Mouse (Mus musculus): ENCODE data around the gene Adarb2. TPM values are rescaled to one million over a fixed set of nuclear protein-coding genes. Genes with fewer than 3 reads are reported as not detected.

The Adarb2 gene
- total and polyA plus RNA-seq, 3 experiments, result 0.42 to 0.57 TPM; not detected in 1

- DNase-seq (ENCODE audit: low read depth, low spot score), result no peak
- H3K27me3 ChIP-seq (ENCODE audit: control insufficient read depth in 1 of 2, insufficient read depth in 2 of 2, low read length in 2 of 2), result peaks cover 0 to 2% of the 10 kb centered on the region in 2 experiments; a peak in 1 of 4 replicates
- no peak overlapping the region for H3K27ac ChIP-seq (ENCODE audit: control insufficient read depth, low read depth, low read length)
Measured at GRCm38 (mm10) chr13:8210776-8211175, 8.1 kb downstream of the Adarb2 start.

GRCm38 (mm10) chr13:8238871-8239270, 36.2 kb downstream of the Adarb2 start:
- Histone ChIP-seq H3K4me1 (ENCODE audit: control insufficient read depth in 1 of 2, insufficient read depth in 2 of 2, low read length in 2 of 2) (no peaks in the 10 kb centered on the region), H3K27ac (ENCODE audit: control insufficient read depth, low read depth, low read length) (no peak overlapping the region), H3K36me3 (ENCODE audit: control insufficient read depth in 1 of 2, insufficient read depth in 2 of 2, low read length in 2 of 2) (no peaks in the 10 kb centered on the region), H3K27me3 (ENCODE audit: control insufficient read depth in 1 of 2, insufficient read depth in 2 of 2, low read length in 2 of 2) (no peaks in the 10 kb centered on the region), H3K4me3 (ENCODE audit: control insufficient read depth in 1 of 2, insufficient read depth in 1 of 2, low read depth in 2 of 2, low read length in 2 of 2) (no peak overlapping the region), H3K9me3 (replicated peaks; ENCODE audit: insufficient read depth, low read length) (no peaks in the 10 kb centered on the region), H3K79me2 (ENCODE audit: control insufficient read depth, insufficient read depth, low read length, poor library complexity) (no peaks in the 10 kb centered on the region), H3K9ac (ENCODE audit: control insufficient read depth, low read depth, low read length, poor library complexity, severe bottlenecking) (no peak overlapping the region)
- TF ChIP-seq RCOR1 (IDR thresholded peaks at IDR 0.05; ENCODE audit: low read depth, low read length) (no peak), POLR2AphosphoS2 (IDR thresholded peaks at IDR 0.05; ENCODE audit: low read length) (no peak)
- DNase-seq (ENCODE audit: low read depth, low spot score), result no peak

More at GRCm38 (mm10) chr13:8210776-8211175, 8.1 kb downstream of the Adarb2 start:
- Histone ChIP-seq H3K4me1 (ENCODE audit: control insufficient read depth in 1 of 2, insufficient read depth in 2 of 2, low read length in 2 of 2) (no peaks in the 10 kb centered on the region), H3K36me3 (ENCODE audit: control insufficient read depth in 1 of 2, insufficient read depth in 2 of 2, low read length in 2 of 2) (no peaks in the 10 kb centered on the region), H3K9me3 (replicated peaks; ENCODE audit: insufficient read depth, low read length) (no peaks in the 10 kb centered on the region), H3K9ac (ENCODE audit: control insufficient read depth, low read depth, low read length, poor library complexity, severe bottlenecking) (no peak overlapping the region), H3K79me2 (ENCODE audit: control insufficient read depth, insufficient read depth, low read length, poor library complexity) (no peaks in the 10 kb centered on the region), H3K4me3 (ENCODE audit: control insufficient read depth in 1 of 2, insufficient read depth in 1 of 2, low read depth in 2 of 2, low read length in 2 of 2) (no peak overlapping the region)
- no peak for TF ChIP-seq MAZ (IDR thresholded peaks at IDR 0.05; ENCODE audit: low read depth, low read length)
- no peak for TF ChIP-seq ZKSCAN1 (IDR thresholded peaks at IDR 0.05; ENCODE audit: low read depth, low read length)
- no peak for TF ChIP-seq USF2 (IDR thresholded peaks at IDR 0.05; ENCODE audit: borderline replicate concordance in 1 of 2, insufficient read depth in 1 of 2, low read depth in 1 of 2, low read length in 2 of 2)
- TF ChIP-seq MEF2A (IDR thresholded peaks at IDR 0.05; ENCODE audit: extremely low read depth, insufficient replicate concordance, low read depth, low read length, poor library complexity, severe bottlenecking), result no peak
- no peak for TF ChIP-seq POLR2AphosphoS5 (IDR thresholded peaks at IDR 0.05; ENCODE audit: borderline replicate concordance, low read depth, low read length)
- no peak for TF ChIP-seq CTCF (IDR thresholded peaks at IDR 0.05 in 2 of 3, conservative IDR thresholded peaks at IDR 0.05 in 1 of 3; ENCODE audit: control insufficient read depth in 1 of 3, insufficient read depth in 1 of 3, low read depth in 2 of 3, low read length in 3 of 3, poor library complexity in 1 of 3, severe bottlenecking in 1 of 3)
- TF ChIP-seq RCOR1 (IDR thresholded peaks at IDR 0.05; ENCODE audit: low read depth, low read length), result no peak
- no peak for TF ChIP-seq ZNF384 (IDR thresholded peaks at IDR 0.05; ENCODE audit: low read depth, low read length)
- no peak for TF ChIP-seq SMC3 (IDR thresholded peaks at IDR 0.05; ENCODE audit: low read depth, low read length)
- TF ChIP-seq ETS1 (IDR thresholded peaks at IDR 0.05; ENCODE audit: low read depth, low read length), result no peak
- no peak for TF ChIP-seq EP300 (IDR thresholded peaks at IDR 0.05; ENCODE audit: low read depth in 1 of 2, low read length in 2 of 2)
- TF ChIP-seq TAL1 (IDR thresholded peaks at IDR 0.05; ENCODE audit: low read length), result no peak
- TF ChIP-seq NRF1 (IDR thresholded peaks at IDR 0.05; ENCODE audit: insufficient read depth, low read depth, low read length, poor library complexity, severe bottlenecking), result no peak
- no peak for TF ChIP-seq BHLHE40 (IDR thresholded peaks at IDR 0.05; ENCODE audit: borderline replicate concordance, low read depth, low read length)
- TF ChIP-seq MXI1 (IDR thresholded peaks at IDR 0.05; ENCODE audit: low read depth, low read length), result no peak
- no peak for TF ChIP-seq POLR2AphosphoS2 (IDR thresholded peaks at IDR 0.05; ENCODE audit: low read length)
- no peak for TF ChIP-seq JUND (IDR thresholded peaks at IDR 0.05; ENCODE audit: low read depth, low read length)
- TF ChIP-seq SIN3A (IDR thresholded peaks at IDR 0.05; ENCODE audit: low read length), result no peak
